Mouse (Mus musculus) stomach, embryonic 16.5 days (tissue): Measurements from ENCODE around the gene Hypk. TPM values are rescaled to one million over a fixed set of nuclear protein-coding genes. Genes with fewer than 3 reads are reported as not detected.

Experiments
- ATAC-seq: fragments of 200-750 bp; cut with Nextera tagmentation; 2 replicates; pipeline ENCODE4 v1.8.0; 2017; ENCODE audit warnings: moderate number of reproducible peaks, moderate TSS enrichment; ENCODE audit not compliant: insufficient read depth, low FRiP score
- H3K27ac ChIP-seq: fragments of 300-500 bp; sonication (generic); 2 replicates; pipeline ENCODE4 v1.5.1; 2014; ENCODE audit warnings: low read length
- H3K27me3 ChIP-seq: fragments of 300-500 bp; sonication (generic); 2 replicates; pipeline ENCODE4 v1.6.1; 2014; ENCODE audit warnings: low read length, control low read depth, mixed read lengths; ENCODE audit not compliant: control insufficient read depth, insufficient read depth
- H3K36me3 ChIP-seq: fragments of 300-500 bp; sonication (generic); 2 replicates; pipeline ENCODE4 v1.6.1; 2014; ENCODE audit warnings: low read length; ENCODE audit not compliant: control insufficient read depth, insufficient read depth
- H3K4me1 ChIP-seq: fragments of 300-500 bp; sonication (generic); 2 replicates; pipeline ENCODE4 v1.6.1; 2014; ENCODE audit warnings: low read length, control low read depth, mixed read lengths; ENCODE audit not compliant: control insufficient read depth, insufficient read depth
- H3K4me2 ChIP-seq: fragments of 300-500 bp; sonication (generic); 2 replicates; pipeline ENCODE4 v1.6.1; 2014; ENCODE audit warnings: low read depth, low read length, mixed read lengths
- H3K4me3 ChIP-seq: fragments of 300-500 bp; sonication (generic); replicated peaks from 2 replicates; pipeline ENCODE4 v1.5.1; 2014; ENCODE audit warnings: mild to moderate bottlenecking, low read length
- H3K9ac ChIP-seq: fragments of 300-500 bp; sonication (generic); 2 replicates; pipeline ENCODE4 v1.6.1; 2014; ENCODE audit warnings: low read length
- H3K9me3 ChIP-seq: fragments of 300-500 bp; sonication (generic); replicated peaks from 2 replicates; pipeline ENCODE4 v1.6.1; 2016; ENCODE audit warnings: low read length, control low read depth; ENCODE audit not compliant: control insufficient read depth
- WGBS: fragments of 180-500 bp; shearing (Covaris S2); extraction: QIAGEN DNeasy Blood & Tissue Kit; methylation state at CpG from one replicate; pipeline ENCODE4 v1.1.7; 2014; 5-methylcytosine and 5-hydroxymethylcytosine counted together
- microRNA-seq: library from miRNA; unstranded; fragments of <30 nt; microRNA quantifications from one replicate; pipeline ENCODE4, GENCODE M21; 2016
- polyA plus RNA-seq: library from polyadenylated mRNA; unstranded; fragments of >200 nt; fragmentation: Nextera tagmentation; extraction: Ambion mirVana; gene quantifications from 2 replicates; pipeline ENCODE4 v1.2.1, GENCODE M21; 2015

Gene Hypk
- polyA plus RNA-seq, 1 experiment from 2014 or later = 107 TPM

- H3K27ac ChIP-seq = no peak overlapping the region
- H3K4me2 ChIP-seq = peak overlapping the region; percentile 66
- peak overlapping the region; percentile 64 for H3K9ac ChIP-seq
- 51% methylated on average over 2 of the region's 2 CpGs for WGBS
- H3K4me1 ChIP-seq = peaks cover 8% of the 10 kb centered on the region
- H3K4me3 ChIP-seq = peak overlapping the region; percentile 63
- no peaks in the 10 kb centered on the region for H3K9me3 ChIP-seq
- H3K36me3 ChIP-seq = no peaks in the 10 kb centered on the region
- no peak for ATAC-seq
- no peaks in the 10 kb centered on the region for H3K27me3 ChIP-seq
These were observed 54.9 kb downstream of the Hypk start for GRCm38 (mm10) chr2:121507951-121508330.

Small RNA genes lying within 50 kb of the gene (microRNA-seq; reads per million reads assigned to microRNA genes)
- gene Gm22953 = not detected

Other genes starting within 250 kb of the Hypk start
- gene Trp53bp1, start 181.9 kb upstream of the Hypk start, polyA plus RNA-seq = 50.0 and 55.5 TPM in 2 replicates
- 3.2 and 3.5 TPM in 2 replicates for gene Map1a, start 163.7 kb upstream of the Hypk start, polyA plus RNA-seq
- 19.3 and 21.2 TPM in 2 replicates for gene Ppip5k1, start 97.9 kb upstream of the Hypk start, polyA plus RNA-seq
- gene Ckmt1, start 95.6 kb upstream of the Hypk start, polyA plus RNA-seq = 260 and 360 TPM in 2 replicates
- not detected in 2 replicates for gene Strc, start 66.1 kb upstream of the Hypk start, polyA plus RNA-seq
- 880 and 909 TPM in 2 replicates for gene Pdia3, start 39.5 kb upstream of the Hypk start, polyA plus RNA-seq
- 1.3 and 1.6 TPM in 2 replicates for gene Catsper2, start 39.5 kb upstream of the Hypk start, polyA plus RNA-seq
- 8.7 and 8.8 TPM in 2 replicates for gene Ell3, start 9.0 kb upstream of the Hypk start, polyA plus RNA-seq
- gene Serf2, start 4.1 kb upstream of the Hypk start, polyA plus RNA-seq = 439 and 496 TPM in 2 replicates
- gene Serinc4, start 3.5 kb downstream of the Hypk start, polyA plus RNA-seq = 0.25 and 0.46 TPM in 2 replicates
- 48.6 and 53.4 TPM in 2 replicates for gene Mfap1b, start 20.8 kb downstream of the Hypk start, polyA plus RNA-seq
- 25.5 and 28.5 TPM in 2 replicates for gene Mfap1a, start 53.4 kb downstream of the Hypk start, polyA plus RNA-seq
- 5.2 and 6.9 TPM in 2 replicates for gene Wdr76, start 53.4 kb downstream of the Hypk start, polyA plus RNA-seq